Mouse (Mus musculus): ENCODE results near the gene St6galnac4. TPM values are rescaled to one million over a fixed set of nuclear protein-coding genes. Genes with fewer than 3 reads are reported as not detected.
A peak's percentile ranks its signal among the peaks of the same experiment; 100 is the strongest.

St6galnac4 gene
- polyA plus RNA-seq, 1 experiment = 0.30 TPM

DNA sequence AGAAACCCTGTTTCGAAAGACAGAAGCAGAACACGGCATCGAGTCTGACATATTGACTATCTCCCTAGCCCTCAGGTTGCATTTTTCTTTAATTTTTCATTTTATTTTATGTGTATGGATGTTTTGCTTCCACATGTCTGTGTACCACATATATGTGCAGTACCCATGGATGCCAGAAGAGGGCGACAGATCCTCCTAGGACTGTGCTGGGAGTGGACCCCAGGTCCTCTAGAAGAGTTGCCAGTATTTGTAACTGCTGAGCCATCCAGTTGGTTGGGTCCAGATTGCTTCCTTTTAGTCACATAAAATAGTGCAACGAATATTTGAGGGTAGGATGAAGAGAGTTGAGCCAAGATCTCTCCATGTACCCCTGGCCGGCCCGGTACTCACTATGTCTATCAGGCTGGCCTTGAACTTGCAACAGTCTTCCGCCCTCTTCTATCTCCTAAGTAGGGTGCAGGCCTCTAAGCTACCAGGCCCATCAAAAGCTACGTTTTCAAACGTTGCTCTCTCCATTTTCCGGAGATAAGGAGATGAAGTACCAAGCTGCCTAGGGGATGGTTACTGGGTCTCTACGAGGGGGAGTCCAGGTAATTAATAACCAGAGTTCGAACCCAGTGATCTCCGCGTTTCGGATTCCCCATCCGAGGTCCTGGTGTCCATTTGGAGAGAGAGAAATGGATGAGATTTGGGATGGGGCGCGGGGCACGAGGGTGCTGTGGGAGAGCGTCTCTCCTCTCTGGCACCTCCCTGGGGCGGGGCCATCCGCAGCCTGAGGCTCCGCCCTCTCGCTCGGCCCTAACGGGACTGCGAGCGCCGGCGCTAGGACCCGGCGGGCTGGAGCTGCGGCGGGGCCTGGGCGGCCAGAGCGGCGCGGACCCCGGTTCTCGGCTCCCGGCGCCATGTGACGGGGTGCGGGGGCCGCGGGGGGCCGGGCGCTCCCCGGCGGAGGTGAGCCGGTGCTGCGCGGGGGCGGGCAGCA is 19.6 kb downstream of the St6galnac4 start:
- H3K9me3 ChIP-seq (ENCODE audit: control insufficient read depth, low read length) = no peaks in the 10 kb centered on the region
- H3K4me1 ChIP-seq (ENCODE audit: control insufficient read depth) = peaks cover 69% of the 10 kb centered on the region
- no peaks in the 10 kb centered on the region for H3K27me3 ChIP-seq (ENCODE audit: control insufficient read depth)
- H3K4me3 ChIP-seq (replicated peaks) = peak overlapping the region; percentile 70
- no peaks in the 10 kb centered on the region for H3K36me3 ChIP-seq (ENCODE audit: control insufficient read depth)
- TF ChIP-seq TAL1 (IDR thresholded peaks at IDR 0.05; ENCODE audit: low read length) (no peak), GATA1 (IDR thresholded peaks at IDR 0.05; ENCODE audit: low read length) (no peak)

DNA sequence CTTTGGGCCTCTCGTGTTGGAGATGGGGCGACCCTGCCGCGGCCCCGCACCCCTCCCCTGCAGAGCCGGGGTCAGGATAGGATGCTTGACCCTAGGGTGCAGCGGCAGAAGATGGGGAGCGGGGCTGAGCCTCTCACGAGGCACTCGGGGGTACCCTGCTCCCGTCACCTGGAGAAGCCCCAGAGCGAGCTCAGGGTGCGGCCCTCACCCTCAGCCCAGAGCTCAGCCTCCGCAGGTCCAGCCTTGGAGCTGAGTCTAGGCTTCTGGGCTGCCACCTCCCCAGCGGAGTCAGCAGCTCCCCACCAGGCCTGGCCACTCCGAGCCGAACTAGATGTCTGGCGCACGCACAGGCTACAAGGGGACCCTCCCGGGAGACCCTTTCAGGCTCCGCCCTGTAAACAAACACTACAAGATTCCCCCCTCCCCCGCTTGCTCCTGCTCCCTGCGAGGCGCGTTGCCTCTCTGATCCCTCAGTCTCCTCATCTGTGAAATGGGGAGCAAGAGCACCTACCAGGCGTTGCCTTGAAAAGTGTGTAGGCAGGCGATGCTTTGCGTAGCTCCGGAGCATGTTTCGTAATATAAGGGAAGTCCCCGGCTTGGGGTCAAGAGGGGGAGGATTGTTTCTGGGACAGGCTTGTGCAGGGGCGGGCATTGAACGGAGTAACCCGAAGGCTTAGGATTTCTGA is 20.5 kb downstream of the St6galnac4 start:
- Histone ChIP-seq H3K9me3 (ENCODE audit: control insufficient read depth, low read length) (0 out of 2 replicates have a peak, but pooled peaks cover 2% of the 10 kb centered on the region), H3K36me3 (ENCODE audit: control insufficient read depth) (peaks cover 5% of the 10 kb centered on the region), H3K27me3 (ENCODE audit: control insufficient read depth) (no peaks in the 10 kb centered on the region), H3K4me1 (ENCODE audit: control insufficient read depth) (peaks cover 69% of the 10 kb centered on the region), H3K4me3 (replicated peaks) (peak overlapping the region; percentile 70)
- TF ChIP-seq TAL1 (IDR thresholded peaks at IDR 0.05; ENCODE audit: low read length) (no peak), GATA1 (IDR thresholded peaks at IDR 0.05; ENCODE audit: low read length) (no peak)

DNA sequence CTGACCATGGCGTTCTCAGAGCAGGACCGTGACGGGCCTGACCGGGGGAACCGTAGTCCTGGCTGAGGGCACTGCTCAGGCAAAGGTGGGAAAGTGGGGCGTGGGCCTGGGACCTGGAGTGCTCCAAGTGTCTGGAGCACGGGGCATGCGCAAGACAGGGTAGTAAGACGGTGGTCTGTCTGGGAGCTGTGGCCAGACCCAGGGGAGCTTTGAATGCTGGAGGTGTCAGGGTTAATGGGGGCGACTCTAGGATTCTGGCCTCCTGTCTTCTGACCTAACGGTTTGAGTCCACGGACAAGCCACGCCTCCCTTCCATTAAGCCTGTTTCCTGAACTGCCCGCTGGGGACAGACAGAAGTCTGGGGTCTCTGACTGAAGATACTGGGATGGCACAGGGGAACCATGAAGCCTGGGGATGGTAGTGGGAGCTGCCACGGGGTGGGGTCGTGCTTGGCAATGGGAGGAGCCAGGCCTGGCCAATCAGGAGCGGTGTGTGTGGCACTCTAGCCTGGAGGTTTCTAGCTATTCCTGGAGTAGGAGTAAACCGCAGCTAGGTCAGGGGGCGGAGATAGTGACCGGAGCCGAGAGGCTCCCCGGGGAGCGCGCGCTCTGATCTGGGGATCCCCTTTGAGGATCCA is 21.4 kb downstream of the St6galnac4 start:
- no peak for TF ChIP-seq GATA1 (IDR thresholded peaks at IDR 0.05; ENCODE audit: low read length)
- TF ChIP-seq TAL1 (IDR thresholded peaks at IDR 0.05; ENCODE audit: low read length) = no peak

DNA sequence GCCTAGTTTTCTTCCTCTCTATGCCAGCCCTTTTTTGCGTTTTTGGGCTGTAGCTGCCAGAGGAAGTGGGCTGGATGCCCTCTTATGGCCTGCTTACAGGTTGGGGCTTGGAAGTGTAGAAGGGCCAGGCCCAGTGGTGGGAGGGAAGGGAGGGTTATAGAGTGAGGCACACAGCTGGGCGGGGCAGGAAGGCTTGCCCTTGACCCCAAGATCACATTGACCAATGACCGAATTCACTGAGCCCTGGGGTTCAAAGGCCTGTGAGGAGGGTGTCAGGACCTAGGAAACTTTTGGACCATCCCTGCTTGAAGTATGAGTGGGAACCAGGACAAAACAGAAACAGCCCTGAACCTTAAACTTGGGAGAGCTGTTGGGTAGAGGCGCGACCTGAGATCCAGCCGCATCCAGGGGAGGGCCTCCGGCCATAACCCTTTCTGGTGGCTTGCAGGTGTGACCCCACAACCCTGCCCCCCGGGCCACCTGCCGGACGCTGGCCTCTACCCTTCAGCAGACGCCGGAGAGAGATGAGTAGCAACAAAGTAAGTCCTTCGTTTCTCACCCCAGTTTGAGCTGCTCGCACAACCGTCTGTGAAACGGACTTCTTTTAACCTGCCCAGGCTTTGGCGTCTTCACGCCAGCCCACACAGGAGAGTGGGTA is 22.0 kb downstream of the St6galnac4 start:
- Histone ChIP-seq H3K4me3 (replicated peaks) (peak overlapping the region; percentile 70), H3K9me3 (ENCODE audit: control insufficient read depth, low read length) (0 out of 2 replicates have a peak, but pooled peaks cover 2% of the 10 kb centered on the region), H3K4me1 (ENCODE audit: control insufficient read depth) (peaks cover 65% of the 10 kb centered on the region), H3K27me3 (ENCODE audit: control insufficient read depth) (no peaks in the 10 kb centered on the region), H3K36me3 (ENCODE audit: control insufficient read depth) (peaks cover 17% of the 10 kb centered on the region)
- TF ChIP-seq TAL1 (IDR thresholded peaks at IDR 0.05; ENCODE audit: low read length) = no peak
- no peak for TF ChIP-seq GATA1 (IDR thresholded peaks at IDR 0.05; ENCODE audit: low read length)

More for the DNA sequence above, 21.4 kb downstream of the St6galnac4 start:
- Histone ChIP-seq H3K4me1 (ENCODE audit: control insufficient read depth) (peaks cover 65% of the 10 kb centered on the region), H3K27me3 (ENCODE audit: control insufficient read depth) (no peaks in the 10 kb centered on the region), H3K9me3 (ENCODE audit: control insufficient read depth, low read length) (0 out of 2 replicates have a peak, but pooled peaks cover 2% of the 10 kb centered on the region), H3K4me3 (replicated peaks) (peak overlapping the region; percentile 70), H3K36me3 (ENCODE audit: control insufficient read depth) (peaks cover 12% of the 10 kb centered on the region)

DNA sequence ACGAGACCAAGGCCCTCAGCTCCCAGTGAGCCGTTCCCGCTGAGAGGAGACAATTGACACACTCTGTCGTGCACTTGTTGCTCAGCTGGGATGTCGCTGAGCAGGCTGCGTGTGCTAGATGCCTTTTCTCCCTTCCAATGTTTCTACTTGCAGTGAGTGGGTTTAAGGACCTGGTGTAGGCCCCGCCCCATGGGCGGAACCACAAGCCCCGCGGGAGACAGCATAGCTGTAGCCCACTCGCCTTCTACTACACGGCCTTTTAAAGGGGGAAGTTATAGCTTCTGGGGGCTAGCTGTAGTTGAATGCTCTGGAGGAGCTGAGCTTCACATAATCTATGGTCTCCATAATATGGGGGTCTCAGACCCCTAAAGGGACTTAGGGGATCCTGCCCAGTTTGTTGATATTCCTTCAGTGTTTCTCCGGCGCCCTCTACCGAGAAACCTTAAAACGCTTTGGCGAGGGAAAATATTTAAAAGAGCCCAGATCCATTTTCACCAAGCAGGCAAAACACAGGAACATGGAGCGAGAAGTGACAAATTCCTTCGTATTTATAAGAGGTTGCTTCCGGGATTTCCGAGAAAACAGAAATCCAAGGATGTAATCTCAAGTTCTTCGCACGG is 23.8 kb downstream of the St6galnac4 start:
- Histone ChIP-seq H3K36me3 (ENCODE audit: control insufficient read depth) (peaks cover 29% of the 10 kb centered on the region), H3K27me3 (ENCODE audit: control insufficient read depth) (no peaks in the 10 kb centered on the region), H3K4me1 (ENCODE audit: control insufficient read depth) (peaks cover 65% of the 10 kb centered on the region), H3K4me3 (replicated peaks) (peak overlapping the region; percentile 55), H3K9me3 (ENCODE audit: control insufficient read depth, low read length) (0 out of 2 replicates have a peak, but pooled peaks cover 2% of the 10 kb centered on the region)
- TF ChIP-seq TAL1 (IDR thresholded peaks at IDR 0.05; ENCODE audit: low read length) = no peak
- no peak for TF ChIP-seq GATA1 (IDR thresholded peaks at IDR 0.05; ENCODE audit: low read length)

DNA sequence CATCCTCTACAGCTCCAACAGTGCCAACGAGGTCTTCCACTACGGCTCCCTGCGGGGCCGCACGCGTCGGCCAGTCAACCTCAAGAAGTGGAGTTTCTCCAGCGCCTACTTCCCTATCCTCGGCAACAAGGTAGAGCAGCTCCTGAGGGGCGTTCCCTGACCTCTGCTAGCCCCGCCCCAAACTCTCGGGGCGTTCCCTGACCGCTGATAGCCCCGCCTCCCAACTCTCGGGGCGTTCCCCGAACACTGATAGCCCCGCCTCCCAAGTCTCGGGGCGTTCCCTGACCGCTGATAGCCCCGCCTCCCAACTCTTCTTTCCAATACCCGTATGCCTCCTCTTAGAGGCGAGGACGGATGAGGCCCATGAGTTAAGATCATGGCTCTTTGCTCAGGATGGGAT is 25.4 kb downstream of the St6galnac4 start:
- peaks cover 3% of the 10 kb centered on the region; the same call in 1 of the 2 replicates for H3K9me3 ChIP-seq (ENCODE audit: control insufficient read depth, low read length)
- no peaks in the 10 kb centered on the region for H3K27me3 ChIP-seq (ENCODE audit: control insufficient read depth)
- no peak overlapping the region for H3K4me3 ChIP-seq (replicated peaks)
- TF ChIP-seq GATA1 (IDR thresholded peaks at IDR 0.05; ENCODE audit: low read length) (no peak), TAL1 (IDR thresholded peaks at IDR 0.05; ENCODE audit: low read length) (no peak)
- H3K36me3 ChIP-seq (ENCODE audit: control insufficient read depth) = peaks cover 36% of the 10 kb centered on the region
- H3K4me1 ChIP-seq (ENCODE audit: control insufficient read depth) = peaks cover 51% of the 10 kb centered on the region

DNA sequence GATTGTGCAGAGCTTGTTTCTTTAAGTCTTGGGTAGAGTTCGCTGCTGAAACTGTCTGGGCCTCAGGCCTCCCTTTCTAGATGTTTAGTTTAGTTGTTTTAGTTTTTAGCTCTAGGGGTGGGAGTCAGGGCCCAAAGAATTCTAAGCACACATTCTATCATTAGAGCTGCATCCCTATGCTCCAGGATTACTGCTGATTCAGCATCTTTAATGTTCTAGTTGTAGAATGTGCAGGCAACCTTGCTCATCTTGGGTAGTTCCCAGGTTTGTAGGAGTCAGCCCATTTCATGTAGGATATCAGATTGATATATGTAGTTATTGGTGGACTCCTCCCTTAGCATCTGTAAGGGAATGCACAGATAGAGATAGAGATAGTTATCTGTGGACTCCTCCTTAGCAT is 30.2 kb downstream of the St6galnac4 start:
- Histone ChIP-seq H3K36me3 (ENCODE audit: control insufficient read depth) (peaks cover 53% of the 10 kb centered on the region), H3K4me1 (ENCODE audit: control insufficient read depth) (peaks cover 19% of the 10 kb centered on the region), H3K27me3 (ENCODE audit: control insufficient read depth) (no peaks in the 10 kb centered on the region), H3K4me3 (replicated peaks) (no peak overlapping the region), H3K9me3 (ENCODE audit: control insufficient read depth, low read length) (peaks cover 7% of the 10 kb centered on the region)
- TF ChIP-seq TAL1 (IDR thresholded peaks at IDR 0.05; ENCODE audit: low read length) (no peak), GATA1 (IDR thresholded peaks at IDR 0.05; ENCODE audit: low read length) (no peak)

DNA sequence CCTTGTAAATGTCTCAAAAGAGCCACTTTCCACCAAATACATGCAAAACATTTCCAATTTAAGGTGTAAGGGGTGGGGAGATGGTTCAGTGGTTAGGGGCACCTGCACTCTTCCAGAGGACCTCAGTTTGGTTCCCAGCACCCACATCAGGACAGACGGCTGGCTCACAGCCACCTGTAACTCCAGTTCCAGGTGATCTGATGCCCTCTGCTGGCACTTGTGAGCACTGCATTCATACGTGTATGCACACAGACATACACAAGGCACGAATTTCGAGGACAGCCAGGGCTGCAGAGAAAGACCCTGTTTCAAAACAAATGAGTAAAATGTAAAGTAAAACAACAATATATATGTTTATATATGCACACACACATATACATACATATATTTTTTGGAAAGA is 30.7 kb downstream of the St6galnac4 start:
- Histone ChIP-seq H3K9me3 (ENCODE audit: control insufficient read depth, low read length) (peaks cover 5% of the 10 kb centered on the region), H3K36me3 (ENCODE audit: control insufficient read depth) (peaks cover 49% of the 10 kb centered on the region), H3K4me3 (replicated peaks) (no peak overlapping the region), H3K4me1 (ENCODE audit: control insufficient read depth) (peaks cover 15% of the 10 kb centered on the region), H3K27me3 (ENCODE audit: control insufficient read depth) (no peaks in the 10 kb centered on the region)
- no peak for TF ChIP-seq TAL1 (IDR thresholded peaks at IDR 0.05; ENCODE audit: low read length)
- no peak for TF ChIP-seq GATA1 (IDR thresholded peaks at IDR 0.05; ENCODE audit: low read length)

Measured in erythroblast, embryonic 14.5 days (primary cell).